Mouse (Mus musculus) layer of hippocampus, postnatal 36 days (tissue): ENCODE measurements at regions not wholly inside any gene's neighbourhood (a gene's known extent, or its start where the extent isn't known, plus 50 kb on each side); places are given as distances from the start of the nearest gene placed in this dataset.

ENCODE experiments used
- DNase-seq, 2 experiments: peaks; one replicate each; pipeline ENCODE4 v3.0.0; 2022

- DNase-seq = no peak
Measured at GRCm38 (mm10) chr1:137297780-137298569, 337.7 kb upstream of the Nr5a2 start.

GRCm38 (mm10) chr1:137289456-137289855 is 329.2 kb upstream of the Nr5a2 start:
- no peak for DNase-seq

- no peak for DNase-seq
Measured at GRCm38 (mm10) chr1:137283291-137283690, 323.0 kb upstream of the Nr5a2 start.

GRCm38 (mm10) chr1:137282457-137282856 is 322.2 kb upstream of the Nr5a2 start:
- no peak for DNase-seq

GRCm38 (mm10) chr1:137280391-137281386 is 320.4 kb upstream of the Nr5a2 start:
- no peak for DNase-seq

- no peak for DNase-seq
Measured at GRCm38 (mm10) chr1:137279981-137280380, 319.7 kb upstream of the Nr5a2 start.

- DNase-seq = no peak
Measured at GRCm38 (mm10) chr1:137270659-137271612, 310.7 kb upstream of the Nr5a2 start.

- no peak for DNase-seq
Measured at GRCm38 (mm10) chr1:137262806-137263370, 302.6 kb upstream of the Nr5a2 start.

GRCm38 (mm10) chr1:137262121-137262525 is 301.9 kb upstream of the Nr5a2 start:
- DNase-seq = no peak

- DNase-seq = no peak
Measured at GRCm38 (mm10) chr1:137256294-137256693, 296.0 kb upstream of the Nr5a2 start.

- DNase-seq = no peak
Measured at GRCm38 (mm10) chr1:137255041-137255440, 294.8 kb upstream of the Nr5a2 start.

GRCm38 (mm10) chr1:137254634-137255033 is 294.4 kb upstream of the Nr5a2 start:
- no peak for DNase-seq

- DNase-seq = no peak
Measured at GRCm38 (mm10) chr1:137227098-137227485, 266.8 kb upstream of the Nr5a2 start.

GRCm38 (mm10) chr1:137226479-137227097 is 266.3 kb upstream of the Nr5a2 start:
- no peak for DNase-seq

GRCm38 (mm10) chr1:137225418-137225817 is 265.2 kb upstream of the Nr5a2 start:
- peak in 1 of 2 experiments; percentile 23 for DNase-seq

- DNase-seq = no peak
Measured at GRCm38 (mm10) chr1:137223052-137223451, 262.8 kb upstream of the Nr5a2 start.

- no peak for DNase-seq
Measured at GRCm38 (mm10) chr1:137221087-137222057, 261.1 kb upstream of the Nr5a2 start.

- DNase-seq = no peak
Measured at GRCm38 (mm10) chr1:137220226-137220625, 260.0 kb upstream of the Nr5a2 start.

- no peak for DNase-seq
Measured at GRCm38 (mm10) chr1:137218611-137219010, 258.4 kb upstream of the Nr5a2 start.

GRCm38 (mm10) chr1:137218096-137218495 is 257.8 kb upstream of the Nr5a2 start:
- DNase-seq = no peak
